Mouse (Mus musculus) frontal cortex, postnatal 36 days (tissue): ENCODE results near the gene Zic1.

Experiments
- DNase-seq, 2 experiments: peaks; one replicate each; pipeline ENCODE4 v3.0.0; 2022; ENCODE audit warnings: low spot score in 2 of 2

The Zic1 gene

DNA sequence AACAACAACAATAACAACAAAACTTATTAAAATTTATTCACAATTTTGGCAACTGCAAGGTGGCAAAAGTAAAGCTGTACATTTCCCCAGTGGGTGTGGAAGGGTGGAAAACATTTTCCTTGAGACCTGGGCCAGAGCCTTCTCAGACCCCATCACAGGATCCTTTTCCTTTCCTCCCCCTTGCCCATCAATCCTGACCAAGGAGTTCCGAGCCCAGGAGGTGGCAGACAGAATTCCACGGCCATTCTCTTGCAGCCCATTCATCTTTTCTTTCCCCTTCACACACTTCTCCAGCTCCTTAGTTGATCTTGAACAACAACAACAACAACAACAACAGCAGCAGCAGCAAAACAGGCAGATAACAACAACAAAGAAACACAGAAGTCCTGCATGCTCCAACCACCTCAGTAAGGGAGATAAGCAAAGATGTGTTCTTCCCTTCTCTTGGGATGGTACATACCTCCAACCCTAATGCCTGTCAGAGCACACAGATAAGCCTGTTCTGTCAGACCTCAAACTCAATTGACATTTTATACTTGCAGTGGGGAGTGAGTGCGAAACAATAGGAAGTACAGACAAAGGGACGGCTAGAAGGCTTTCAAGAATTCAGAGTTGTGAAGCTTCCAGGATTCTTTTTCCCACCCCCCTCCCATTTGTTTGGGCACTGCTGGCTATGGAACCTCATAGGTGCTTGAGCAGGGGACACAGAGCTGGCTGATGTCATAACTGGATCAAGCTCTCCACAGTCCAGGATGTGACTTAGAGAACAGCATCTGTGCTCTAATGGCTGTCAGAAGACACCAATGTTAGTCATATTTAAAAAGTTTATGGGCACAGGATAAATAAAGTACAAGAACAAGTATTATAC, 19.3 kb upstream of the Zic1 start:
- no peak for DNase-seq

DNA sequence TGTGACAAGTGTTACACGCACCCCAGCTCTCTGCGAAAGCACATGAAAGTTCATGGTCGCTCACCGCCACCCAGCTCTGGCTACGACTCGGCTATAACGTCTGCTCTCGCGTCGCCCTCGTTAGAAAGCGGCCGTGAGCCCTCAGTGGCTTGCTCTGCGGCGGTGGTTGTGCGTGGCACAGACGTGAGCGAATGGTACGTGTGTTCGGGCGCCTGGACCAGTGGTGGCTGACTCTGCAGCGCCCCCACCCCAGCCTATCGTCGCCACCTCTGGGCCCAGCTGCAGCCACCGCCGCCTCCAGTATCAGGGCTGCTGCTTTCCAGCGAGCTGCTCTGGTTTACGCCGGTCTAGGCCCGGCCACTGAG, 18.5 kb upstream of the Zic1 start:
- no peak for DNase-seq

DNA sequence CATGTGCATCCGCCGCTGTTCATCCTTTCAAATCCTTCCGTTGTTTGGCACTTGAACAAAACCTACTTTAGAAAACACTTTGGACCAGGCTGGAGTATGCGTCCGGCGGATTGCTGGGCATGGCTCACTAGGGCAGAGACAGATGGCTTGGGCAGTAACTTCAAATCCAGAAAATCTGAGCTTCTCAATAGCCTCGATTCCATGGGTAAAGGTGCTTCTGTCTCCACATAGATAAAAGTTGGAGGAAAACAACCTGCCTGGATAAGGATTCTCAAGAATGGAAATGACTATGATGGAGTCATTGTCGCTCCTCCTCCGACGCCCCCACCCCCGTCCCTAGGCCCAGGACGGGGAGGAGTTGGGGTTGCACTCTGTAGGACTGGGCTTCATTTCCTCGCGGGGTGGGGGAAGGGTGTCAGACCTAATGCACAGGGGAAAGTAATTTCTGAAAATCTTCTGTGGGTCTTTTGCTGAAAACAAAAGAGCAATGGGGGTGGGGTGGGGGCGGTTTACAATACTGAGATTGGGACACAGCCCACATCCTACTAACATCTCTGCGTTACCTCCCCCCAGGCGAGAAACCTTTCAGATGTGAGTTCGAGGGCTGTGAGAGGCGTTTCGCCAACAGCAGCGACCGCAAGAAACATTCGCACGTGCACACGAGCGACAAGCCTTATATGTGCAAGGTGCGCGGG, 18.0 kb upstream of the Zic1 start:
- DNase-seq, result no peak

GRCm38 (mm10) chr9:91382471-91383255, 17.1 kb upstream of the Zic1 start:
- no peak for DNase-seq

DNA sequence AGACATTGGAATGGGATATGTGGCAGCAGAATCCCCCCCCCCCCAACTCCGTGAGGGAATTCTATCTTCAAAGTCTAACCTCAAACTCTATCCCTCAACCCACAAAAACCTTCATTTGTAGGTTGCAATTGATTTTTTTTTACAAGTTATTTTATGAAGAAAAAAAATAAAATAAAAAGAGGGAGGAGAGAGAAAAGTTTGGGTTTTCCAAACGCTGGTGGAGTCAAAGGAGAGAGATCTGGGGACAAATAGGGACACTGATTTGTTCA, 16.4 kb upstream of the Zic1 start:
- no peak for DNase-seq

DNA sequence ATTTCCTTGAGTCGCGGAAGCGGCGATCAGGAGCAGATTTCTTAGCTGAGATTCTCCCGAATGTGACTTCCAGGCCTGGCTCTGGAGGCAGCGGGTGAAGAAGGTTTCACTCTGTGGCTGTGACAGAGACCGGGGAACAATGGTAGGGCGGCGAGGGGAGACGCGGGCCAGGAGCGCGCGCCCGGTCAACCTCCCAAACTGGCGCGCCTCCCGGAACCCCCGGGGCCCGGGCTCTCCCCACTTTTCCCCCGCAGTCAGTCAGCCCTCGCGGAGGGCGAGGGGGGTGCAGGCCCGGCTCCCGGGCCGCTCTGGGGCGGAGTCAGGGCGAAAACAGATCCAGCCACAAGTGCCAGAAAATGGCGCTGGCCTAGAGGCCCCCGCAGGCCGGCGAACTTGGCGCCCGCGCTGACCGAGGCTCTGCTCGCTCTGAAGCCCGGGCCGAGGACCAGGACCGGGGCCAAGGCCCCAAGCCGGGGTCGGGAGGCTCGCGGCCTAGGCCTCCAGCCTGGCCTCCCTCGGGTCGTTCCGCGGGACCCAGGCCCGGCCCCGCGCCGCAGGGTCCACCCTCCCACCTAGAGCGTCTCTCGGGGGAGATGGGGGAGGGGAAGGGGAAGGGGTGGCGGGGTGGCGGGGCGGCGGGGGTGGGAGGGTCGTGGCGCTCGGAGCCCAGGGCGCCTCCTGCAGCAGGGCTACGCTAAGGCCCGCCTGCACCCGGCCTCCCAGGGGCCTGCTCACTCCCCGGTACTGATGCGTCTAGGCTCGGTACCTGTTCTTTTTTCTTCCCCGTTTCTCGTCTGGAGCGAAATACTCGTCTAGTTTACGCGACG, 15.9 kb upstream of the Zic1 start:
- DNase-seq, result no peak

GRCm38 (mm10) chr9:91380458-91380914, 14.9 kb upstream of the Zic1 start:
- no peak for DNase-seq

GRCm38 (mm10) chr9:91379781-91380457, 14.3 kb upstream of the Zic1 start:
- no peak for DNase-seq

DNA sequence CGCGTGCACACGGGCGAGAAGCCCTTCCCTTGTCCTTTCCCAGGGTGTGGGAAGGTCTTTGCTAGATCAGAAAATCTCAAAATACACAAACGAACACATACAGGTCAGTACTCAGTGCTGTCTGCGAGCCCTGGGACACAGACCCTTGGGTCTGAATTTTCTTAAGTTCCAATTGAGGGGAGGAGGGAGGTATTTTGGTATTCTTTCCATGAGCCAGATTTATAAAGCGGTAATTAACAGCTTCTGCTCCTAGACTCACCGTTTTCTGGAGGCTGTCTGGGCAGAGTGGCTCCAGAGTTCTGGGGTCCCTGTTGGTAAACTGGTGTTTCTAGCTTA, 13.7 kb upstream of the Zic1 start:
- DNase-seq, result no peak

DNA sequence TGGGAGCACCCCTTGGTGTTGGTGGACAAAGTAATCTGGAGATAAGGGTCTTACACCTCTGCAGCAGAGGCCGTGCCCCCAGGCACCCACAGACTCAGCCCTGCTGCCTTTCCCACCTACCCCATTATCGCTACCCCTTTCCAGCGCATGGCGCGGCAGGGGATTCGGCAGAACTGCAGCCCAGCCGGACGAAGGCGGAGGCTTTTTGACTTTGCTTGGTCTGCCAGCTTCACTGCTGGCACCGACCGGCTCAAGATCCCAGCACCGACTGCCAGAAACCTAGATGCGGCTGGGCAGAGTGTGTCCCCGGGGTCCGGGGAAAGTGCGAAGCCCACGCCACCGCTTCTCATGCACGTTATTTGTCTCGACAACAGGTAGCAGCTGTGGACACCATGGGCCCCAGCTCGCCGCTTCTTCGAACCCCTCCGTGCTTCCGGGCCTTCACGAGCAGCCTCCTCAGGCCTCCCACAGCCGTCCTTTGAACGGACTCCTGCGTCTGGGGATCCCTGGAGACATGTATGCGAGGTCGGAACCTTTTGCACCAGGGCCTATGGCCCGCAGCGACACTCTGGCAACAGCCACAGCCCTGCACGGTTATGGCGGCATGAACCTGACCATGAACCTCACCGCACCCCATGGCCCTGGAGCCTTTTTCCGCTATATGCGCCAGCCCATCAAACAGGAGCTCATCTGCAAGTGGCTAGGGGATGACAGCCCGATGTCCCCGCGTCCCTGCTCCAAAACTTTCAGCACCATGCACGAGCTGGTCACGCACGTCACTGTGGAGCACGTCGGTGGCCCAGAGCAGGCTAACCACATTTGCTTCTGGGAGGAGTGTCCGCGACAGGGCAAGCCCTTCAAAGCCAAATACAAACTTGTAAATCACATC, 13.0 kb upstream of the Zic1 start:
- no peak for DNase-seq

GRCm38 (mm10) chr9:91377873-91378150, 12.2 kb upstream of the Zic1 start:
- DNase-seq, result no peak

DNA sequence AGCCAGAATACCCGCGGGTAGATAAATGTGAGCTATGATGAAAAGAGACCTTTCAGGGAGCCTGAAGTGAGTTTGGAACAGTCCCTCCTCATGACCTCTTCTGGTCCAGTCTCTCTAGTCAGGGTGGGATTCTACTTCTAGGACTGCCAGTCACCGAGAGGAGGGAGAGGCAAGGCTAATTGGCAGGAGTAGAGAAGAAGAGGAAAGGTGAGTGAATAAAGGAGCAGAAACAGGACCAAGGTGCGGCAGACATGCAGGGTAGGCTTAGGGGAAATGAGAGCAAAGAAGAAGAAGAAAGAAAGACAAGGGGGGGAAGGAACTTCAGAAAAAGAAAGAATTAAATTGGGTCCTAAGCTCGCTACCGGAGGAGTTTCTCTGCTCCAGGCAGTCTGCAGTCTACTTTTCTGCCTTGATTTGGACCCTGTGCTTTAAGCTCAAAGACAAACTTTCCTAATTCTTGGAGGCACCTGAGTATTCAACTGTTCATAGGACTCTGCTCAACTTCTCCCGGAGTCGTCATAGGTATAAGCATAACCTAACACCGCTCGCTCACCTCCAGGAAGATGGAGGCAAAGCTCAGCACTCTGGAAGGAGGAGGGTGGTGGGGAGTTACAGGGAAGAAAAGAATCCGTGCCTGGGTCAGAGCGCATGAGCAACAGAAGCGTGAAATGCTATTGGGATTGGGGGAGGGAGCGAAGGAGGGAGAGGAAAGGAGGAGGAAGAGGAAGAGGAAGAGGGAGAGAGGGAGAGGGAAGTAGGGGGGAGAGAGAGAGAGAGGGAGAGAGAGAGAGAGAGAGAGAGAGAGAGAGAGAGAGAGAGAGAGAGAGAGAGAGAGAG, 11.6 kb upstream of the Zic1 start:
- DNase-seq, result no peak

DNA sequence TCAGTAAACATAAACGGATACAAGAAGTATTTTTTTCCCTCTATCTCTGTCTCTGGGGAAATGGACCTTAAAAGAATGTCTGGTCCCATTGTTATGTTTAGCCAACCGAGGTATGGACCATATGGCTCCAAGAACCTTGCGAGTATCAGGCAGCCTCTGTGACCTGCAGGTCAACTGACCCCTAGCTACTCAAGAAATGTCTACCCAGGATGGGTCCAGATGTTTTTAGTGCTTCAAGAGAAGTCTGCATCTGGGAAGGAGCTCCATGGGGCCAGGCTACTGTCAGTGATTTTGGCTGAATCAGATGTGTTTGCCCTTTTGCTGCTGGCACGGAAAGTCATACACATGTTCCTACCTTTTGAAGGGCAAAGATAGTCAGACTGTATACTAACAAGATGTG, 9.1 kb upstream of the Zic1 start:
- DNase-seq, result no peak

DNA sequence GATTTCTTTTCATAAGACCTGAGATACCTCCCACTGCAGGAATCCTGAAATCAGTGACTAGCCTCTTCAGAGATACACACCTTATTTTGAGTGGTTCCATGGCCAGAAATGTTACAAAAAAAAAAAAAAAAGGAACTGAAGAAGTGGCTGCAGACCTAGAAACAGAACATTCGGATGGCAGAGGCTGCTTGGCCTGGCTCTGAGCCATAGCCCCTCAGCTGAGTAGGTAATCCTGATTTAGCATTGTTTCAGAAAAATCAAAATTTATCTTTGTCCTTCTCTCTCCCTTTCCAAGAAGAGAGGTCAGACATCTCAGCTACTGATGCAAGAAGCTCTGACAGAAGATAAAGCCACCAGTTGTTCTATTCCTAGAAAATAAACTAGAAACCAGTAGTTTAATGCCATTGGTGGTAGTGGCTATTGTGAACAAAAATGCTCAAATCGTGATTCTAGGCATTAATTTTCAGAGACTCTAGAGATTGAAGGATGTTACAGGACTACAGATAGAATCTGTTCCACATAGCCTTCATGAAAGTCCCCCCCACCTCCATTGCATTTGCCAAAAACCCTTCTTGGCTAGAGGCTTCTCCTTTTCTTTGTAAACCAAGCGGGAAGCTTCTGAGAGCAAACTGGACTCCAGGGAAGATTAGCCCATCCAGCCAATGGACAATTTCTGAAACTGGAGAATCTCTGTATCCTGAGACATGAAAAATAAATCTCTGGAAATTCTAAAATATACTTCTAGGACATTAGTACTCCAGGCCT, 8.4 kb upstream of the Zic1 start:
- DNase-seq, result no peak

- no peak for DNase-seq
Observed at GRCm38 (mm10) chr9:91371608-91372007, 6.0 kb upstream of the Zic1 start.

- DNase-seq, result no peak
Observed at GRCm38 (mm10) chr9:91371011-91371410, 5.4 kb upstream of the Zic1 start.

DNA sequence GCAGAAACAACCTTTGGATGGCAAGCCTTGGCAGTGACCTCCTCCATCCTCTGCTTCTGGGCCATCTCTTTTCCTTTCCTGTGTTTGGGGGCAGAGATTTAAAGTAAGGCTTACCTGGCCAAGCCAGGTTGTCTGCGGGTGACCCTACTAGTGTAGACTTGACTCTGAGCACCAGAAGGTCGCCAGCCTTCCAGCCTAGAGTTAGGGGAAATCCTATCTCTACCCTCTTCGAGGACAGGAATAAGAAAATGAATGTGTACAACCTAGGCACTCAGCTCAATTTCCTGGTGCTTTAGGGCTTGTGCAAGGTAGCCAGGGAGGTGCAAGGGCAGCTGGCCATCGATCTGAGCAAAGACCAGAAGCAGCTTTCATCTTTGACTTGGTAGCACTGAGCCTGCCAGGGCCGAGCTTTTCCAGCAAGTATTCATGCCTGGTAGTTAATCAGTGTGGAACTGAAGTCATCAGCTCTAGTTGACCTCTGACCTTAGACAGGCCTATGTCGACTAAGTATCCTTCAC, 4.6 kb upstream of the Zic1 start:
- no peak for DNase-seq

DNA sequence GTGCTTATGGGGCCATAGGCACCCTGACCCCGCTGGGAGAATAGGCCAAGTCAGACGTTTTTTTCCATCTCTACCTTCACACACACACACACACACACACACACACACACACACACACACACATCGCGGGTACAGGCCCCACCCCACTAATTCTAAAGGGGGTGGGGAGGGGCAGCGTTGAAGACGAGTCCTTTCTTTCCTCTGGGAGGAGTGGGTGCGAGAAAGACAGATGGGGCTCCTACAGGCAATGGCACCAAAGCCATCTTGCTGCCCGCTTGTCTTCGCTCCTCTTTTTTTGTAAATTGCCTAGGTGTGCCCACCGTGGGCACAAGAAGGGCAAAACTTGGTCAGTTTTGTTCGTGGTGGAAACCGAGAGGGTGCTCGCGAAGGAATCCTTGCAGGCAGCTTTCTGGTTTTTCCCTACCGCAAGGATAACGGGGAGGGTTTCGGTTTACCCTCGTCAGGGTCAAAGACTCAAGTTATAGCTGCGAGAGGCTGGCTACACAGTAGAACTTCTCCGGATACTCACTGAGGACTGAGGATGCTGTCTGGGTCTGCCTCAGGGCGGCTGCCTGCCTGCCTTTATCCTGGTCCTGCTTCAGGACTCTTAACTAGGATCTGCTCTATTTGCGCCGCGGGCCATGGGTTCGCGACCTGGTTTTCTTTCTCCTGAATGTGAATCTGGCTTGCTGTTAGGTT, 3.8 kb upstream of the Zic1 start:
- no peak for DNase-seq
